Mouse (Mus musculus) ES-CJ7 (cell line): ENCODE measurements around the gene Tm2d3.

Experiments used
- DNase-seq: peaks from one replicate; pipeline ENCODE4 v3.0.0; 2011; ENCODE audit warnings: low read depth, low spot score

The Tm2d3 gene

DNA sequence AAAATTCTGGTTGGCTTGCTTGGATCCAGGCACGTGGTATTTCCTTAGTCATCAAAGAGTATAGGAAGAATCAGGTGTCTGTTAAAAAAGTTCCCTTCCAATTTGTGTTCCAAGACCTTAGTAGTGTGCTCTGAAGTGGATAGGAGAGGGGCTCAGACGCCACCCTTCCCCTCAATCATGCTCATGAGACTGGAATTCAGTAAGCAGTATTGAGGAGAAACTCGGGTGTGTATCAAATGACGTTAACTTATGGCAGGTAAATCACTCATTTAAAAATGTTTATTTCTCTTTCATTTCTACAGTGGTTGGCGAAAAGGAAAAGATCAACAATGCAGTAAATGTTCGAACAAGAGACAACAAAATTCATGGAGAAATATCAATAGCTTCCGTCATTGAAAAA lies at the start of gene Tm2d3:
Tm2d3 (plus strand) TSS at position 301 of the 400 bp plus-strand sequence.
- DNase-seq = no peak

DNA sequence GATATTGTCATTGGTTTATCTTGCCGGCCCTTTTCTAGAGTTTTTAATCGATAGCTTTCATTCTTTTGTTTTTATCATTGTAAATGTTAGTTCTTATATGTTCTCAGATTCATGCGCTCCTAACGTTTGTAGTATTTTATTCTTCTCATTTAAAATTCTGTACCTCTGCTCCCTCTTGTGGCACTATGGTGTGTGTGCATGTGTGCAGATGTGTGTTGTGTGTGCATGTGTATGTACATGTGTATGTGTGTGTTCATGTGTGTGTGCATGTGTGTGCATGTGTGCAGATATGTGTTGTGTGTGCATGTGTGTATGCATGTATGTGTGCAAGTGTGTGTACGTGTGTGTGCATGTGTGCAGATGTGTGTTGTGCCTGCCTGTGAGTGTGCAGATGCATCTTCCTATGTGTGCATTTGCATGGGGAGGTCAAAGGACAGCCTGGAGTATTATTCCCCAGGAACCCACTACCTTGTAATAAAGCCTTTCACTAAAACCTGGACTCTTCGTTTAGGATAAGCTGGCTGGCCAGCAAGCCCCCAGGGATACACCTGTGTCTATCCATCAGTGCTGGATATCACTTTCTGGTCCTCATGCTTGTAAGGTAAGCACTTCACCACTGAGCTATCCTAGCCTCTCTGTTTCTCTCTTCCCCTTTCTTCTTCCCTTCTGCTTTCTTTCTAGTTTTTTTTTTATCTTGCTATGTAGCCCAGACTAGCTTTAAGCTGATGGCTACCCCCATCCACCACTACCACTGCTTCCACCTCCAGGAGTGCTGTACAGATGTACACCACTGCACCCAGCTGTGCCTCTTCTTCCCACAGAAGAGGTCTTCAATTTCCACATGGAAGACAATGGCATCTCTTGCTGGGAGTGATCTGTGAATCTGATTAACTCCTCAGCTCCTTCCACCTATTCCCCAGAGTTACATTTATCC lies 48.3 kb upstream of the Tm2d3 start:
- DNase-seq = peak; percentile 12

DNA sequence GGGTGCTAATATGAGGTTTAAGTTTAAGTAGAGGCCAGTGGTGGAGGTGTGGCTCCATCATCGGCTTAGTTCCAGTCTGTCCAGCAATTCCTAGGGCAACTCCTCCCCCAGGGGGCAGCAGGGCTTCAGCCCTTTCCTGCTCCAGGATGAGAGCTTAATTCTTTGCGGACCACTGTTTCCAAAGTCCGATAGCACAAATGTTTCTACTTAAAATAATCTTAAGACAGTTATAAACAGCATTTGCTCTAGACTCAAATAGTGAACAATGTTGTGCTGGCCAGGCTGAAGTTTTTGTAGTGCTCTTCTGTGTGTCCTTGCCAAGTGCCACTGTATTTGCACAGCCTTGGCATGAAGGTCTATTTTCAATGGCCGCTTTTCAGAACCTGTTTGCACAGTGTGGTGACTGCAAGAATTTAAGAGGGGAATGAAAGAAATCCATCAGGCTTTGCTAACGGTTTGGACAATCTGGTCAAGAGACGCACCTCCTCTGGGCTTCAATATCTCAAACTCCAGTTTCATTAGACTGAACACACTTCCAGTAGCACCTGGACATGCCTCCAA lies 47.0 kb upstream of the Tm2d3 start:
- DNase-seq = no peak

DNA sequence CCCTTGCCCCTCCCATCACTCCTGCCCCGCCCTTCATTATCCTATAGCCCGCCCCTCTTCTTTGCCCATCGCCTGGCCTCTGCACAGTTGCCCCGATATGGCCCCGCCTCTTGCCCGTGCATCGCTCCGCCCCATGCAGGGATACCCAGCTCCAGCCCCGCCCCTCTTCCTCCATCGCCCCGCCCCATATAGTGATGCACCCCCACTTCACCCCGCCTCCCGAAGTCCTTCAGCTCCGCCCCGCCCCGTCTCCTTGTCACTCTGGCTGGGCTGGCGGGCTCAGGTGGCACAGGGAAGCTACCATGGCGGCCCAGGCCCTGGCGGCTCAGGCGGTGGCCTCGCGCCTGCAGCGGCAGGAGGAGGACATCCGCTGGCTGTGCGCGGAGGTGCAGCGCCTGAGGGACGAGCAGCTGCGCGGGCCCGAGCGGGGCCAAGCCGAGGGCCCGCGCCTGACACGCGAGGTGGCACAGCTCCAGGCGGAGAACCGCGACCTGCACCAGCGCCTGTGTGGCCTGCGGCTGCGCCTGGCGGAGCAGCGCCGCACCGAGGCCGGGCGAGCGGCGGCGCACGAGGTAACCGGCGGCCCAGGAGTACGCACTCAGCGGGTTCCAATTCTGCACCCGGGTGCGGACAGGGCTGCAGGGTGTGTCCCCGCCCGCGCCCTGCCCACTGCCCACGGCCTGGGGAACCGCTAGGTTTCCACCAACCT lies 46.2 kb upstream of the Tm2d3 start, which contains the start of gene Tarsl2:
Tarsl2 (plus strand) TSS at position 256 of the 709 bp plus-strand sequence.
- DNase-seq = peak; percentile 95

DNA sequence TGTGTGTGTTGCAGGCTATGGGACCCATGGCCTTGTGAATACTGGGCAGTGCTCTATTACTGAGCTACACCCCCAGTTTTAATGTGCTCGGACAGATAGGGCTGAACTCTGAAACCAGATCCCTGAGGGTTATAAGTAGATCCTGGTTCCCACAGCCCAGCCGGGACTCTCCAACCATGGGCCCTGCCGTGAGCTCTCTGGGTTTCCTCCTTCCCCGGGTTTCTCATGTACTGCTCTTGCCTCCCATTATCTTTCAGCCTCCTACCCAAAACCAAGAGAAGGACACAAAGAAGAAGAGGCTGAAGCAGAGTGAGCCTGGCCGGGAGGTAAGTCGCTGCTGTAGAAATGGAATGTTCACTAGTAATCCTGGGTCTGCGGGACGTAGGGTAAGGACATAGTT lies 45.0 kb upstream of the Tm2d3 start:
- DNase-seq = no peak

DNA sequence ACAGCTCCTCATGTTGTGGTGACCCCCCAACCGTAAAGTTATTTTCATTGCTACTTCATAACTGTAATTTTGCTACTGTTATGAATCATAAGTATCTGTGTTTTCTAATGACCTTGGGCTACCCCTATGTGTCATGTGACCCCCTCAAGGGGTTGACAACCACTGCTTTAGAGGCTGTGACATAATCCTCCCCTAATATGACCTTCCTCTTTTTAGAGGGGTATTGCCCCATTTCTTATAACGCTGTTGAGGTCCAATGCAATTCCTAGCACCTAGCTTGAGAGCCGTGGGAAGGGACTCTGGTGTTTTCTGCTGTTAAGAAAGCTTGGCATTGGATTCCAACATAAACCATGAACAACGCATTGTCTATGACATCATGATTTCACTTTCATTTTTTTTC lies 40.3 kb upstream of the Tm2d3 start:
- no peak for DNase-seq

DNA sequence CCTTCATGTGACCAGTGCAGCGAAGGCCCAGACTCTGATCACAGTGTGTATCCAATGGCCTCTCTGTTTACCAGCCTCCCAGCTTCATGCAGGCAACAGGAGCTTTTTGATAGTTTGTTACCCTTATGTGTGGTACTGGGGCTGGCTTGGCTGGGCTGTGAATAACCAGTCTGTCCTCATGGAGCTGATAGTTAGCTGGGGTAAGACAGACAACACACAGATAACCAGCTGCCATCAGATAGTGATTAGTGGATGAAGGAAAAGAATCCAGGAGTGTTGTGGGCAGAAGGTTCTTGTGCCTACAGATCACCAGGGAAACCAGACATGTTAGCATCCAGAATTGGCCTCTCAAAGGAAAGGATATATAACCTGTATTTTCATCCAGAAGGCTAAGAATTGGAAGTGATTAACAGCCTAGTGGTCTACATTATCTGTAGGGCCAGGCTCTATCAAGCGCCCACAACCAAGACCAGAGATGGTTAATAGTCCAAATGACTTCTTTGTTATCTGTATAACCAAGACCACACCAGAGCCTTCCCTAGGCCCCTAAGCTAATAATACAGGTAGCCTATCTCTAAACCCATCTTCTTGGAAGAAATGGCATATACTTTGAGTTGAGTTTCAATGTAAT lies 33.4 kb upstream of the Tm2d3 start:
- DNase-seq = no peak

DNA sequence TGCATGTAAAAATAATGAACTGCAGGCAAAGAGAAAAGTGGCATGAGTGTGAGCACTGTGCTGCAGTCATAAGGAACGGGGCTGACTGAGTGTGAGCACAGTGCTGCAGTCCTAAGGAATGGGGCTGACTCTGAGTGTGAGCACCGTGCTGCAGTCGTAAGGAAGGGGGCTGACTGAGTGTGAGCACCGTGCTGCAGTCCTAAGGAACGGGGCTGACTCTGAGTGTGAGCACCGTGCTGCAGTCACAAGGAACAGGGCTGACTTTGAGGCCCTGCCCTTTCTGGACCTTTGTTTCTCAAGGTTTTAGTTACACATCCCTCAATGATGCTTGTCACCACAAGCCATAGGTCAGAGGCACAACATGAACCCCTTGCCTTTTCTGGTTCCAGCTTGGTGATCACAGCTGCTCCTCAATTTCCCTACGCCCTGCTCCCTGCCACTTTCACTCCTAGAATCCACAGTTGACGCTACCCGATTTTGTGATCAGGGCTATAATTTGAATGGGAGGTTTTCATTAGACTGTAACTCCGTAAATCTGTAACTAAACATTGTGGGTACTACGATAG lies 27.7 kb upstream of the Tm2d3 start:
- DNase-seq = no peak

DNA sequence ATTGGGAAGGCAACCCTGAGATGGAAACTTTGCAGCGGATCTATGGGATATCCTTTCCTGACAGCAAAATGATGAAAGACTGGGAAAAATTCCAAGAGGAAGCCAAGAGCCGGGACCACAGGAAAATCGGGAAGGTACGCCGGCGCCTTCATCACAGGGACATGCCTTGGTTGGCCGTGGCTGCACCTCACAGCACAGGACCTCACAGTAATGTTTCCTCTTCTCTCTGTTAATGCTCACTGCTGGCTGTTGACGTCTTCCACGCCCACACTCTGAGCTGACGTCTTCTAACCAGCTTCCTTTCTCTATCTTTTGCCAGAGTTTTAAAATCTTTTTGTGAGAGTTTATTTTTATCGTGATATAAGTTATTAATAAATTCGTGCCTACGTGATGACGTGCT lies 27.1 kb upstream of the Tm2d3 start:
- no peak for DNase-seq

DNA sequence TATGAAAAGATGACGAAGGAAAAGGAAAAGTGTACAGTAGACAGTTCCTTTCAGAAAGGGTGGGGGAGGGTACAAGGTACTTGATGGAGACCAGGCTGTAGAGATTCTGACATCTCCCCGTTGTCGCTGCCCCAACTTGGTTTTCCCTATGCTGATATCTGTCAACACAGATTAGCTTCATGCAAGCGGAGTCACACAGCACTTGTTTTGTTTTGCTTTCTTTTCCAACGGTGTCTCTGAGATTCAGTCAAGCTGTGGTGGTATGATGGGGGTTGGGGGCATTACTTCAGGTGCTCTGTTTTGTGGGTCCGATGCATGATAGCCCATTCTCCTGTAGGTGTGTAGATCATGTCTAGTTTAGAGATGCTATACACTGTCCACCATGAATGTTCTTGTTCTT lies 23.5 kb upstream of the Tm2d3 start:
- no peak for DNase-seq

DNA sequence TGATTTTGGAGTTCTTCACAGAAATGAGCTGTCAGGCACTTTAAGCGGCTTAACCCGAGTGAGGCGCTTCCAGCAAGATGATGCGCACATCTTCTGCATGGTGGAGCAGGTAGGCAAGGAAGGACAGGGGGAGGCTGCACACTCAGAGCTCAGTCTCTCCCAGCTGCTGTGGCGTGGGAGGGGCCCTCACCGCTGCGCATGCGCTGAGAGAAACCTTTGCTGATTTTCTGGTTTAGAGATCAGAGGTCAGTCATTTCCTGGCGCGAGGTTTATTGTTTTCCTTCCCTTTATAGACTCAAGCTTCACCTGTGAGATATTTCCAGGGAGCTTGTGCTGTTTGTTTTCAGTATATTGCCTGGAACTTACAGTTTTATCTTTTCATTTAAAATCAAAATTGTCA lies 12.9 kb upstream of the Tm2d3 start:
- peak; percentile 46 for DNase-seq

DNA sequence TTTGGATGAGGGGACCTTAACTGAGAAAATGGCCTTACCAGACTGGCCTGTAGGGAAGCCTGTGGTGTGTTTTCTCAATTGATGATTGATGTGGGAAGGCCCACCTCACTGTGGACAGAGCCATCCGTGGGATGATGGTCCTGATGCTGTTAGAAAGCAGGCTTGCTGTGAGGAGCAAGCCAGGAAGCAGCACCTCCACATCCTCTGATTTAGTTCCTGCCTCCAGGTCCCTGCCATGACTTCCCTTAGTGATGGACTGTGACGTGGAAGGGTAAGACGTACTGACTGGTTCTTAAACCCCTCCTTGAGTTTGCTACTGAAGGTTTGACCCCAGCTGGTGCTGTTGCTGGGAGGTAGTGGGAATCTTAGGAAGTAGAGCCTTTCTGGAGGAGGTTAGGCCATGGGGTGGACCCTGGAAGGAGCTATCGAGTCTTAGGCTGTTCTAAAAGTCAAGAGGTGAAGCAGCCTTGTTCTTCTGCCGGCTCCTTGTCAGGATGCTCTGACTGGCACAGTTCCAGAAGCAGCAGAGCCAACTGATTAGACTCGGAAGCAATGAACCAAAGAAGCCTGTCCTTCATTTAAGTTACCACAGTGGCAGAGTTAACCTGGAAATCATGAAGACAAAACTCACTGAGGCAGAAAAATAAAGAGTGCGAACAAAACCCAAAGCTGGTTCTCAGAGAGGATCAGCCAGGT lies 11.9 kb upstream of the Tm2d3 start:
- DNase-seq = no peak

DNA sequence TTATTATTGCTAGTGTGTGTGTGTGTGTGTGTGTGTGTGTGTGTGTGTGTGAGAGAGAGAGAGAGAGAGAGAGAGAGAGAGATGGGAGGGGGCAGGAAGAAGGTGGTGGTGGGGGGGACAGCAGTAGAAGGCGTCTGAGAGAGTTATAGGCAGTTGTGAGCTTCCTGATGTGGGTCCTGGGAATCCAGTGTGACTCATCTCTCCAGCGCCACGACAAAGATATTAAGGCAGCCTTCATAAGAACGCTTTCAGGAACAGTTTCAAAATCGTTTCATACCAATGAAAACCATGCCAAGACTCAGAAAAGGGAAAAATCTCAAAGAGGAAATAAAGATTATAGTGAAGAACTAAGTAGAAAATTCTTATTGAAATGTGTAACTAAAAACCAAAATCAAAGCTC lies 9.8 kb upstream of the Tm2d3 start:
- DNase-seq = no peak

DNA sequence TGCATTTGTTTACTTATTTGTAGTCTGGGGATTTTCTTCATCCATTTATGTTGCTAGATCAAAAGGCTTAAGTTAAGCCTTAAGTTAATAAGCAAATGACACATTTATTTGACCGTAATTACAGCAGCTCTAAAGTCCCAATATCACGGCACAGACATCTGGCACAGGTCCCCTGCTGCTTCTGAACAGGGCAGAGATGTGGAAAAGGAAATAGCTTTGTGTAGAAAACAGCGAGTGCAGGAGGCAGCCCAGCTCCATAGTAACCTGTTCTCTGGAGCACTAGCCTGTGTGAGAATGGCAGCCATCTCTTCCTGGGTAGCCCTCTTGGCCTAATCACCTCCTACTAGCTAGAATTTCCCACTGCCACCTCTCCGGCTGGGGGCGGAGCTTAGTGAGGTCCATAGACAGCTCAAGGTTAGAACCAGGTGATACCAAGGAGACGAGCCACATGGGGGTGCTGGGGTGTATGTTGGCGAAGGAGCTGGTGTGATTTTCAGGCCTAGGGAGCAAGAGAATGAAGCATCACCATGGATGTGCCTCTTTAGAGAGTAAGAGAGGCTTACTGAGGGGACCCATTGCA lies 6.6 kb upstream of the Tm2d3 start:
- DNase-seq = peak; percentile 30

DNA sequence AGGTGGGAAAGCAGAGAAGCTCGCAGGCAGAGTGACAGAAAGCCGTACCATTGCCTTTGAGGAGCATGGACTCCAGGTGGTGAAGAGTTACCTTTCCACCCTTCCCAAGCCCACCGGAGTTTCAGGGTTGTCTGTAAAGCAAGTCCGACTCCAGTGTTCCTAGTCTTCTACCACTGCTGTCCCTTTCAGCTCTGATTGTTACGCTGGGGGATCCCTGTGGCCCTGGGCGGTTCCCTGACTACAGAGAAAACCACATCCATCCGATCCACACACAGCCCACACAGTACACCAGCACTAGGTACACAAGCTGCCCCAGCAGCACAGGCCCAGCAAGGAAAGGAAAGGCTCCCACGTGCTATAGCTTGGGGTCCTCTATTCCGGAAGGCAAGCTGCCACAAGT lies 4.3 kb upstream of the Tm2d3 start:
- DNase-seq = no peak

DNA sequence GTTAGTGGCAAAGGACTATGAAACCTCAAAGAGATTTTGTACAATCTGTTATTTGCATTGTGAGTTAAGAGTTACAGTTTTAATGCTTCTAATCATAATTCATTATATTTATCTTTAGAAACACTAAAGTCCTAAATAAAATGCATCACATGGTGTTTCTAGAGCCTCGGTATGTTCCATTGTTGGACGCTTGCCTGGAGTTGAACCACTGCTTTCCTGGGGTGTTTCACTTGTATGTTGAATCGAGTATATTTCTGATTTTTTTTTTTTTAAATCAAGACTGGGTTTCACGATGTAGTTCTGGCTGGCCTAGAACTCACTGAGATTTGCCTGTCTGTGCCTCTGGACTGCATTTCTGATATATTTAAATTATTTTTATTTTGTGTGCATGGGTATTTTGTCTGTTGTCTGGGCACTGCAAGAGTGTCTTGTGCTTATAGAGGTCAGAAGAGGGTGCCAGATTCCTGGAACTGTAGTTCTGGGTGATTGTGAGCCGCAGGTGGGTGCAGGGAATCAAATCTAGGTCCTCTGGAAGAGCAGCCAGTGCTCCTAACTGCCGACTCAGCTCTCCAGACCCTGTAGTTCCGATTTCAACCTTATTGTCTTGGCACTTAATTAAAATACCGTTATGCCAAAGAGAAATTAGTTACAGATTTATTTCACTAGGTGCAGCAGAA lies 1.1 kb downstream of the Tm2d3 start:
- DNase-seq = no peak

DNA sequence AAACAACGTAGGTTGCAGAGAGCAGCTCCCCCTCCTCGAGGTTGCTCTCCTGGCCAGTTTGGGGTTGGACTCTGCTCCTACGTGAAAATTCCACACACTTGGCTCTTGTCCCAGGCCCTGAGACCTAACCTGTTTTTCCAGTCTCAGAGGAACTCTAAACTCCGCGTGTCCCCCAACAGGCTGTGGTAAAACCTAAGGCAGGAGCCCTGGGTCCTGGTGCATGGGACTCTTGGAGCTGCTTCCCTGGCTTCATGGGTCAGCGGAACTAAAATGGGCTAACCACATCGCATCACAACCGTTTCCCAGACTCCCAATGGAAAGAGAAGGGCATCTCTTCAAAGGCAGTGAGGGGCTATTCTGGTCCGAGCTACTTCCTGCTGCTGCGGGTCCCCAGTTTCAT lies 1.9 kb downstream of the Tm2d3 start:
- DNase-seq = no peak

DNA sequence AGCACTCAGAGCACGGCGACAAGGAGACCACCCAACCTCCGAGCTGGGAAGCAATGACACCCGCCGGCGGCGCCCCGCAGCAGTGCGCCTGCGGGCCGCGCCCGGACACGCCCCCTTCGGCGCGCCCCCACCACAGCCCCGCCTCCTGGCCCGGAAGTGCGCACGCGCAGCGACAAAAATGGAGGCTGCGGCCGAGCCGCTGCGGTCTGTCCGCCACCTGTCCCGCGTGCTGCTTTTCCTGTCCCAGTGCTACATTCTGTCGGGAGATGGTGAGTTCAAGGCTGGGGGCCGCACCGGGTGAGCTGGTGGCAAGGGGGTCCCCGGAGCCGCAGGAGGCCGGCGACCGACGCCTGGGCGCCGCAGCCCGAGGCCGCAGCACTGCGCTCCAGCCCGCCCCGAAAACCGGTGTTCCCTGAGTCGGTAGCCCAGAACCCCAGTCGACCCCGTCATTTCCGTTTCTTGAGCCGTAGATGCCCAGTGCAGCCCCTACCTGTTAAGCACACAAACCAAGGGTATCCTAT lies 2.4 kb downstream of the Tm2d3 start:
- DNase-seq = peak; percentile 74

DNA sequence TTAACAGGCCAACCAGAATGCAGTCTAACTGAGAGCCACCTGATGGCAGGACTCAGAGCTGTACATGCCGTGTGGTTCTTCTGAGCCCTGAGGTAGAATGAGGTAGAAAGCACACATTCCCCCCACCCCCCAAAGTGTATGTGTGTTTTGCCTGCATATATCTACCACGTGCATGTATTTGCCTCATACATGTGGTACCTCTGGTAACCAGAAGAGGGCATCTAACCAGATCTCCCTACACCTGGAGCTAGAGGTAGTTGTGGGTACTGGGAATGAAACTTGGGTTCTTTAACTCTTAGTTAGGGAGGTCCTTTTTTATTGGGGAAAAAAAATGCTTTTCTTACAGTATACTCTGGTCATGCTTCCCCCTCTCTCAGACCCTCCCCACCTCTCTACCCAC lies 5.5 kb downstream of the Tm2d3 start:
- DNase-seq = peak; percentile 69

DNA sequence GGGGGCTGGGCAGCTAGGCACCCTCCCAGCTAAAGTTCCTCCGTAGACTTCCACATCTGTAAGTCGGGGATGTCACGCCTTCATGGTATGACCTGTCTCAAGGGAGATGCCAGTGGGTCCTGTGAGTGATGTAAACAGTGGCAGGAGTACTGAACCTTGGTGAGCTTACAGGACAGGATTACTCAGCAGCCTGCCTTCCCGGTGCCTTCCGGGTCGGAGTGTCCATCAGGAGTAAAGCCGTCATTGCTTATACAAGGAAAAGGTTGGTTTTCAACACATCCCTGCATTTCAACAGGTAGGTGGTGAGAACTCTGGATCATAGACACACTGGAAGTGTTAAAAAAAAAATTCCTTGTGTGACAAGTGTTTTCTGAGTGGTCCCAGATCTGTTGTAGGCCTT lies 11.1 kb downstream of the Tm2d3 start:
- DNase-seq = no peak
